Mouse (Mus musculus) stomach, postnatal 0 days (tissue): ENCODE results near the gene Cd164l2. TPM values are rescaled to one million over a fixed set of nuclear protein-coding genes. Genes with fewer than 3 reads are reported as not detected.

Source experiments
- ATAC-seq: fragments of 200-750 bp; cut with Nextera tagmentation; 2 replicates; pipeline ENCODE4 v1.8.0; 2017; ENCODE audit not compliant: low FRiP score, low TSS enrichment
- DNase-seq: peaks from one replicate; pipeline ENCODE4 v3.0.0-alpha.2; 2016; ENCODE audit warnings: low spot score
- H3K27ac ChIP-seq: fragments of 300-500 bp; sonication (generic); replicated peaks from 2 replicates; pipeline ENCODE4 v1.5.1; 2014; ENCODE audit warnings: mild to moderate bottlenecking, control low read depth
- H3K27me3 ChIP-seq: fragments of 300-500 bp; sonication (generic); 2 replicates; pipeline ENCODE4 v1.6.1; 2014; ENCODE audit warnings: low read length; ENCODE audit not compliant: control insufficient read depth, insufficient read depth
- H3K36me3 ChIP-seq: fragments of 300-500 bp; sonication (generic); 2 replicates; pipeline ENCODE4 v1.6.1; 2014; ENCODE audit warnings: low read length, mixed read lengths; ENCODE audit not compliant: control insufficient read depth, insufficient read depth
- H3K4me1 ChIP-seq: fragments of 300-500 bp; sonication (generic); replicated peaks from 2 replicates; pipeline ENCODE4 v1.6.1; 2014; ENCODE audit warnings: antibody characterized with exemption; ENCODE audit not compliant: control insufficient read depth, insufficient read depth
- H3K4me2 ChIP-seq: fragments of 300-500 bp; sonication (generic); replicated peaks from 2 replicates; pipeline ENCODE4 v1.6.1; 2014; ENCODE audit warnings: low read depth, mild to moderate bottlenecking, control low read depth, moderate library complexity
- H3K4me3 ChIP-seq: fragments of 300-500 bp; sonication (generic); 2 replicates; pipeline ENCODE4 v1.5.1; 2014; ENCODE audit warnings: low read depth, low read length, control low read depth
- H3K9ac ChIP-seq: fragments of 300-500 bp; sonication (generic); 2 replicates; pipeline ENCODE4 v1.6.1; 2014; ENCODE audit warnings: mild to moderate bottlenecking, low read length, control low read depth, mixed read lengths
- H3K9me3 ChIP-seq: fragments of 300-500 bp; sonication (generic); 2 replicates; pipeline ENCODE4 v1.6.1; 2016; ENCODE audit warnings: low read length; ENCODE audit not compliant: control insufficient read depth
- CTCF ChIP-seq: IDR thresholded peaks from 2 replicates; pipeline ENCODE4 v1.5.1; 2016; ENCODE audit warnings: antibody characterized with exemption, low read depth, mild to moderate bottlenecking, moderate library complexity
- EP300 ChIP-seq: optimal IDR thresholded peaks from 2 replicates; pipeline ENCODE3; 2016; ENCODE audit warnings: antibody characterized with exemption
- WGBS: fragments of 180-500 bp; shearing (Covaris S2); extraction: QIAGEN DNeasy Blood & Tissue Kit; methylation state at CpG from one replicate; pipeline ENCODE4 v1.1.7; 2014; 5-methylcytosine and 5-hydroxymethylcytosine counted together
- polyA plus RNA-seq: library from polyadenylated mRNA; unstranded; fragments of >200 nt; fragmentation: Nextera tagmentation; extraction: Ambion mirVana; gene quantifications from 2 replicates; pipeline ENCODE4 v1.2.1, GENCODE M21; 2015

The Cd164l2 gene
- polyA plus RNA-seq, 1 experiment from 2014 or later = 5.3 TPM

- no peak for TF ChIP-seq EP300
- TF ChIP-seq CTCF = no peak
- Histone ChIP-seq H3K27ac (no peak overlapping the region), H3K4me2 (no peak overlapping the region), H3K9ac (no peak overlapping the region), H3K36me3 (no peaks in the 10 kb centered on the region; the same call in 1 of the 2 replicates), H3K4me3 (no peak overlapping the region), H3K9me3 (no peaks in the 10 kb centered on the region), H3K27me3 (no peaks in the 10 kb centered on the region), H3K4me1 (no peaks in the 10 kb centered on the region)
- ATAC-seq (no peak), DNase-seq (no peak)
- 68% methylated on average over 6 of the region's 6 CpGs for WGBS
Observed at GRCm38 (mm10) chr4:133255392-133255791, 43.5 kb downstream of the Cd164l2 start.

- peak; percentile 51 for DNase-seq
- H3K4me1 ChIP-seq = no peaks in the 10 kb centered on the region
- ATAC-seq = peak; percentile 27; the same call in 1 of the 2 replicates
- H3K36me3 ChIP-seq = no peaks in the 10 kb centered on the region; the same call in 1 of the 2 replicates
- WGBS = 20% methylated on average over 24 of the region's 24 CpGs
- no peaks in the 10 kb centered on the region for H3K9me3 ChIP-seq
- H3K9ac ChIP-seq = no peak overlapping the region
- no peak for TF ChIP-seq CTCF
- TF ChIP-seq EP300 = no peak
- H3K4me3 ChIP-seq = no peak overlapping the region
- H3K27ac ChIP-seq = no peak overlapping the region; the same call in 1 of the 2 replicates
- H3K4me2 ChIP-seq = 0 out of 2 replicates have a peak overlapping the region, but pooled peaks have one; percentile 29
- no peaks in the 10 kb centered on the region for H3K27me3 ChIP-seq
Observed at GRCm38 (mm10) chr4:133256820-133257219, 44.9 kb downstream of the Cd164l2 start.

GRCm38 (mm10) chr4:133257230-133257629 lies 45.3 kb downstream of the Cd164l2 start:
- Histone ChIP-seq H3K4me1 (no peaks in the 10 kb centered on the region), H3K27me3 (no peaks in the 10 kb centered on the region), H3K36me3 (no peaks in the 10 kb centered on the region; the same call in 1 of the 2 replicates), H3K9me3 (no peaks in the 10 kb centered on the region), H3K27ac (peak overlapping the region; percentile 56), H3K9ac (peak overlapping the region; percentile 4; the same call in 1 of the 2 replicates), H3K4me2 (peak overlapping the region; percentile 34; the same call in 1 of the 2 replicates), H3K4me3 (no peak overlapping the region)
- peak; percentile 62 for ATAC-seq
- peak; percentile 82 for DNase-seq
- WGBS = 31% methylated on average over 11 of the region's 12 CpGs
- TF ChIP-seq EP300 (no peak), CTCF (no peak)

GRCm38 (mm10) chr4:133257798-133258408 lies 46.0 kb downstream of the Cd164l2 start:
- no peaks in the 10 kb centered on the region for H3K4me1 ChIP-seq
- no peak for TF ChIP-seq CTCF
- peak; percentile 75 for TF ChIP-seq EP300
- H3K27me3 ChIP-seq = no peaks in the 10 kb centered on the region
- peak overlapping the region; percentile 4; the same call in 1 of the 2 replicates for H3K9ac ChIP-seq
- no peaks in the 10 kb centered on the region for H3K9me3 ChIP-seq
- H3K4me3 ChIP-seq = no peak overlapping the region
- WGBS = 48% methylated on average over 12 of the region's 12 CpGs
- peak; percentile 66 for DNase-seq
- peak; percentile 78 for ATAC-seq
- no peaks in the 10 kb centered on the region; the same call in 1 of the 2 replicates for H3K36me3 ChIP-seq
- H3K27ac ChIP-seq = peak overlapping the region; percentile 56
- H3K4me2 ChIP-seq = peak overlapping the region; percentile 34; the same call in 1 of the 2 replicates

GRCm38 (mm10) chr4:133261641-133262374 lies 49.9 kb downstream of the Cd164l2 start:
- no peak for DNase-seq
- WGBS = 40% methylated on average over 10 of the region's 10 CpGs
- no peak for ATAC-seq
- Histone ChIP-seq H3K9ac (peak overlapping the region; percentile 47; the same call in 1 of the 2 replicates), H3K4me1 (no peaks in the 10 kb centered on the region), H3K4me3 (peak overlapping the region; percentile 34), H3K9me3 (no peaks in the 10 kb centered on the region), H3K27ac (peak overlapping the region; percentile 82), H3K27me3 (no peaks in the 10 kb centered on the region), H3K36me3 (peaks cover 5% of the 10 kb centered on the region), H3K4me2 (peak overlapping the region; percentile 51)
- TF ChIP-seq CTCF = no peak

- ATAC-seq (no peak), DNase-seq (no peak)
- H3K9me3 ChIP-seq = no peaks in the 10 kb centered on the region
- H3K4me3 ChIP-seq = peak overlapping the region; percentile 34
- peaks cover 9% of the 10 kb centered on the region for H3K36me3 ChIP-seq
- TF ChIP-seq EP300 = no peak
- TF ChIP-seq CTCF = no peak
- H3K27me3 ChIP-seq = no peaks in the 10 kb centered on the region
- H3K4me1 ChIP-seq = no peaks in the 10 kb centered on the region
- 56% methylated on average over 7 of the region's 7 CpGs for WGBS
- H3K9ac ChIP-seq = peak overlapping the region; percentile 47
- H3K27ac ChIP-seq = peak overlapping the region; percentile 82
- peak overlapping the region; percentile 51 for H3K4me2 ChIP-seq
Observed at GRCm38 (mm10) chr4:133262375-133262765, 50.4 kb downstream of the Cd164l2 start.
